Mouse (Mus musculus): ENCODE data around the gene Hoxd3. TPM values are rescaled to one million over a fixed set of nuclear protein-coding genes. Genes with fewer than 3 reads are reported as not detected.

Gene Hoxd3
- polyA plus RNA-seq, 1 experiment from 2014 or later: not detected

DNA sequence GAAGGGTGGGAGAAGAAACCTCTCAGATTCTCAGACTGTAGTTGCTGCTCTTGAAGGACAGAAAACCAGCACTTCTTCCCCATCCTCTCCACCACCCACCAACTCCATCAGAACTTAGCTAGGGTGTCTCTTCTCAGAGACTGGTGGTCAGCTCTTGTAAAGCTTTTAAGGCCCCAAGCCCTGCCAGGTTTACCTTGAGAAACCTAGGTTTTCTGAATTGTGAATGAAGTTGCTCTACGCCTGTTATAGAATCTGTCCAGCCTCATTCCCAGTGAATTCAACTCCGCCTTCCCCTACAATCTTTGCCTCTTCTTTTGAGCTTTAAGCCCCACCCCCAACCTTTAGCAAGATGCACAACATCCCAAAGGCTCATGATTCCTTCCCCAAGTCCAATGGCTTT, 34.6 kb upstream of the Hoxd3 start:
- TF ChIP-seq EP300 (IDR thresholded peaks at IDR 0.05): no peak
- no peak for TF ChIP-seq CTCF (IDR thresholded peaks at IDR 0.05)
- ATAC-seq (no peak), DNase-seq (ENCODE audit: low spot score) (no peak)
- peaks cover 4% of the 10 kb centered on the region; the same call in 1 of the 2 replicates for H3K4me1 ChIP-seq (ENCODE audit: insufficient read depth, low read depth, low read length)
- H3K4me3 ChIP-seq (ENCODE audit: low read depth, low read length): no peak overlapping the region
- no peak overlapping the region for H3K4me2 ChIP-seq (replicated peaks; ENCODE audit: low read depth, low read length)
- no peak overlapping the region for H3K27ac ChIP-seq (ENCODE audit: low read length)
- no peak overlapping the region for H3K9ac ChIP-seq (replicated peaks; ENCODE audit: low read depth)
- peaks cover 93% of the 10 kb centered on the region for H3K27me3 ChIP-seq (replicated peaks; ENCODE audit: insufficient read depth, low read length)
- WGBS: 23% methylated on average over 2 of the region's 2 CpGs
- H3K9me3 ChIP-seq (ENCODE audit: low read length): no peaks in the 10 kb centered on the region
- H3K36me3 ChIP-seq (ENCODE audit: insufficient read depth, low read length): no peaks in the 10 kb centered on the region

DNA sequence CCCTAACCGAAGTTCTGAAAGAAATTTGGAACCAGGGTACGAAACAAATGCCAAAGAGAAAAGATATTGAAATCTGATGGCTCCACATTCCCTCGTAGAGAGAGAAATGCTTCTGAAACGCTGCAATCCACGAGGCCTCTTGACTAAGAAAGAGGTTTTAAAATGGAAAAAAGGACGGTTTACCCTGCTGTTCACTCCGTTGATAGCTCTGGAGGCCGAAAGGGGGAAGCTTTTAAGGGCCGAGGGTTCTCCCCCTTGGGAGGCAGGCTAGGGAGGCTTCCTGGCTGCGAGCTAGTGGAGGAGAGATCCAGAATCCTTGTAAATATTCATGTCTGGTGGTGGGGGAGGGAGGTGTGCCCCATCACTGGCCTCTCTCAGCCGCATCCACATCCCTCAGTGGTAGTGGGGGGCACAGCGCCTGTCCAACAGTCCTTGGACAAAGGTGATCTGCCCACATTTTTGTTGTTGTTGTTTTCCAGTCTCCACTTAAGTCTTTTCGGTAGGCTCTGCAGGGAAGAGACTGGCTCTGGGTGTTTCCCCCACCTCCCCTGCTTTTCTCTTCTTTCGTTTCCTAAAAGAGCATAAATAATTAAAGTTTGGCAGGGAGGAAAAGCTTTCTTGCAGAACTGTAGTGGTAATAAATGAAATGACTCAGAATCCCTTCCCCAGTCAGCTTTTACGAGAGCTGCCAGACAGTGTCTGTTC, 32.7 kb upstream of the Hoxd3 start, which contains the start of gene Hoxd11:
TSS of gene Hoxd11 (plus strand) at position 667 of the 705 bp plus-strand sequence.
- ATAC-seq (no peak), DNase-seq (ENCODE audit: low spot score) (no peak)
- Histone ChIP-seq H3K36me3 (ENCODE audit: insufficient read depth, low read length) (no peaks in the 10 kb centered on the region), H3K9ac (replicated peaks; ENCODE audit: low read depth) (no peak within 1 kb of the TSS), H3K27ac (ENCODE audit: low read length) (no peak within 1 kb of the TSS), H3K9me3 (ENCODE audit: low read length) (no peaks in the 10 kb centered on the region), H3K27me3 (replicated peaks; ENCODE audit: insufficient read depth, low read length) (peaks cover 90% of the 10 kb centered on the region), H3K4me2 (replicated peaks; ENCODE audit: low read depth, low read length) (no peak within 1 kb of the TSS), H3K4me3 (ENCODE audit: low read depth, low read length) (0 out of 2 replicates have a peak within 1 kb of the TSS, but pooled peaks have one; percentile 3), H3K4me1 (ENCODE audit: insufficient read depth, low read depth, low read length) (peaks cover 5% of the 10 kb centered on the region; the same call in 1 of the 2 replicates)
- WGBS: 2% methylated on average over 15 of the region's 15 CpGs
- TF ChIP-seq CTCF (IDR thresholded peaks at IDR 0.05): no peak
- no peak for TF ChIP-seq EP300 (IDR thresholded peaks at IDR 0.05)

- ATAC-seq (no peak), DNase-seq (ENCODE audit: low spot score) (no peak)
- Histone ChIP-seq H3K9ac (replicated peaks; ENCODE audit: low read depth) (no peak overlapping the region), H3K27me3 (replicated peaks; ENCODE audit: insufficient read depth, low read length) (peaks cover 92% of the 10 kb centered on the region), H3K9me3 (ENCODE audit: low read length) (no peaks in the 10 kb centered on the region), H3K4me3 (ENCODE audit: low read depth, low read length) (0 out of 2 replicates have a peak overlapping the region, but pooled peaks have one; percentile 3), H3K36me3 (ENCODE audit: insufficient read depth, low read length) (no peaks in the 10 kb centered on the region), H3K4me1 (ENCODE audit: insufficient read depth, low read depth, low read length) (peaks cover 5% of the 10 kb centered on the region; the same call in 1 of the 2 replicates), H3K27ac (ENCODE audit: low read length) (no peak overlapping the region), H3K4me2 (replicated peaks; ENCODE audit: low read depth, low read length) (no peak overlapping the region)
- 1% methylated on average over 26 of the region's 26 CpGs for WGBS
- no peak for TF ChIP-seq EP300 (IDR thresholded peaks at IDR 0.05)
- TF ChIP-seq CTCF (IDR thresholded peaks at IDR 0.05): no peak
These were observed 32.1 kb upstream of the Hoxd3 start for GRCm38 (mm10) chr2:74679596-74679971.

DNA sequence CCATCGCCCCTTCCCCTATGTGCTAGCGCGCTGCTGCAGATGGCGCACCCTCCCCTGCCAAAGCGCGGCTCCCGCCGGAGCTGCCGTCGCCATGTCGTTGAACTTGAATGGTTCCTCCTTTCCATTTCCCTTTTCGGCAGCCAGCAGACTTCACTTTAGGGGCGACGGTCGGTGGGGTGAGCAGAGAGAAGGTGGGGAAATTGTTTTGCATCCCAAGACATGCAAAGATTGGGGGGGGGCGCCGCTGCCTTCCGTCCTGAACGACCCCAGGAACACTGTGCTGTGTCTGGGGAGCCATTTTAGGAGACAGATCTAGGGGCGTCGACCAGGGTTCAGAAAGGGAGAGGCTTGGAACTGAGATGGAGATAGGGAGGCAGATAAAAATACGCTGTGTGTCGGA, 31.7 kb upstream of the Hoxd3 start:
- H3K4me1 ChIP-seq (ENCODE audit: insufficient read depth, low read depth, low read length): peaks cover 5% of the 10 kb centered on the region; the same call in 1 of the 2 replicates
- ATAC-seq: no peak
- H3K36me3 ChIP-seq (ENCODE audit: insufficient read depth, low read length): no peaks in the 10 kb centered on the region
- no peak overlapping the region for H3K27ac ChIP-seq (ENCODE audit: low read length)
- no peaks in the 10 kb centered on the region for H3K9me3 ChIP-seq (ENCODE audit: low read length)
- 1% methylated on average over 23 of the region's 23 CpGs for WGBS
- H3K27me3 ChIP-seq (replicated peaks; ENCODE audit: insufficient read depth, low read length): peaks cover 92% of the 10 kb centered on the region
- H3K9ac ChIP-seq (replicated peaks; ENCODE audit: low read depth): no peak overlapping the region
- DNase-seq (ENCODE audit: low spot score): no peak
- no peak overlapping the region for H3K4me2 ChIP-seq (replicated peaks; ENCODE audit: low read depth, low read length)
- 0 out of 2 replicates have a peak overlapping the region, but pooled peaks have one; percentile 3 for H3K4me3 ChIP-seq (ENCODE audit: low read depth, low read length)
- TF ChIP-seq CTCF (IDR thresholded peaks at IDR 0.05) (no peak), EP300 (IDR thresholded peaks at IDR 0.05) (no peak)

GRCm38 (mm10) chr2:74680561-74681398, 30.9 kb upstream of the Hoxd3 start:
- no peak overlapping the region for H3K9ac ChIP-seq (replicated peaks; ENCODE audit: low read depth)
- H3K4me2 ChIP-seq (replicated peaks; ENCODE audit: low read depth, low read length): no peak overlapping the region
- TF ChIP-seq EP300 (IDR thresholded peaks at IDR 0.05): no peak
- TF ChIP-seq CTCF (IDR thresholded peaks at IDR 0.05): no peak
- H3K36me3 ChIP-seq (ENCODE audit: insufficient read depth, low read length): no peaks in the 10 kb centered on the region
- WGBS: 3% methylated on average over 21 of the region's 21 CpGs
- no peak overlapping the region for H3K27ac ChIP-seq (ENCODE audit: low read length)
- H3K4me3 ChIP-seq (ENCODE audit: low read depth, low read length): no peak overlapping the region
- H3K27me3 ChIP-seq (replicated peaks; ENCODE audit: insufficient read depth, low read length): peaks cover 92% of the 10 kb centered on the region
- peaks cover 5% of the 10 kb centered on the region; the same call in 1 of the 2 replicates for H3K4me1 ChIP-seq (ENCODE audit: insufficient read depth, low read depth, low read length)
- ATAC-seq: no peak
- no peaks in the 10 kb centered on the region for H3K9me3 ChIP-seq (ENCODE audit: low read length)
- DNase-seq (ENCODE audit: low spot score): no peak
